Mouse (Mus musculus) WW6 (cell line): ENCODE measurements around the gene Gm2a.

ENCODE experiments used
- DNase-seq: peaks from one replicate; pipeline ENCODE4 v3.0.0-alpha.2; 2013; ENCODE audit warnings: low read depth, low spot score

Gene Gm2a

DNA sequence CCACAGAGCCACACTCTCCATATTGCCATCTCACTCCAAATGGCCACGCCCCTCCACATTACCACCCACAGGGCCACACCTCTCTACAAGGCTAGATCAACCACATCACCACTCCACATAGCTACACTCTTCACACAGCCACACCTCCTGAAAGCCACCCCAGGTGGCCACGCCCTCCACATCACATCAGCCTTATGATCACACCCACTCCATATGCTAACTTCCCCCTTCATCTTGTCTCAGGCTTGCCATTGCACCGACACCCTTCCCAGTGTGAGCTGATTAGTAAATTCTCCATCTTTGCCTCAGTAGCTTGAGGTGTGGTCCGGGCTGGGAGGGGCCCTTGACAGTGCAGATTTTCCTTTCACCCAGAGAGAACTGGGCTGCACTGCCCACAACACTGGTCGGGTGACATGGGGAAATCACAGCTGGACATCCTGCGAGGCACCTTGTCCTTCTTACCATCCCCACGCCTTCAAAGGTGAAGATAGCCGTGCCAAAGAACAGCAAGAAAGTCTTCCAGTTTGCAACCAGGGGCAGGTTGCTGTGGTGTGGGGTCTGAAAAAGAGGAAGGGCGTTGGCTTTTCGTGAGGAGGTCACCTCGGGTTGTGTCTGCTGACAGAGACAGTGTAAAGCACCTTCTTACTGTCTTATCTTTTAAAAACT is 33.3 kb downstream of the Gm2a start:
- DNase-seq = peak; percentile 65

DNA sequence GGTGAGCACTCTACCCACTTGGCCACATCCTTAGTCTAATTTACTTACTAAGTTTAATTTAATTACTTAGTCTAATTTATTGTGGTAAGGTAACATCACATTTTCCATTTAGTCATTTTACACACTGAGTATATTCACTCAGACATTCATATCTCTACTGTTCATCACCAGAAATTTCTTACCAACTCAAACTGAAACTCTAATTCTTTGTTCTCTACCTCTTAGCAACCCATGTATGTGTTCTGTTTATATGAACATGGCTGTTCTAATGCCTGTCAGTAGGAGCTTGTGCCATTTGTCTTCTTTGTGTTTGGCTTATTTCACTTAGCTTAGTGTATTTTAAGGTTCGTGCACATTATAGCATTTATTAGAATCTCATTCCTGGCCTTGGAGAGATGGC is 34.0 kb downstream of the Gm2a start:
- no peak for DNase-seq

DNA sequence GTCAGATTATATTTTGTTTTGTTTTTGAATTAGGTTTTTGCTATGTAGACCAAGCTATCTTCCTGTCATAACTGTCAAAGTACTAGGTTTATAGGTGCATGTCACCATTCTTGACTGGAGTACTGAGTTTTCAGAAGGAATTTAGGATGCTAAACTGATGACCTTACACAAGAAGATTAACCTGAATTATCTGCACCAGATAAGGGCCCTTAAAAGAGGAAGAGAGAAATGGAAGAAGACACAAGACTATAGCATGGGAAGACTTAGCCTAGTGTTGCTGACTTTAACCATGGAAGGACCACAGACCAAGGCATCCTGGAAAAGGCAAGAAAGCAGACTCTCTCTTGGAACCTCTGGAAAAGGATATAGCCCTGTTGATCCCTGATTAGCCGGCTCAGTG is 35.3 kb downstream of the Gm2a start:
- DNase-seq = no peak

DNA sequence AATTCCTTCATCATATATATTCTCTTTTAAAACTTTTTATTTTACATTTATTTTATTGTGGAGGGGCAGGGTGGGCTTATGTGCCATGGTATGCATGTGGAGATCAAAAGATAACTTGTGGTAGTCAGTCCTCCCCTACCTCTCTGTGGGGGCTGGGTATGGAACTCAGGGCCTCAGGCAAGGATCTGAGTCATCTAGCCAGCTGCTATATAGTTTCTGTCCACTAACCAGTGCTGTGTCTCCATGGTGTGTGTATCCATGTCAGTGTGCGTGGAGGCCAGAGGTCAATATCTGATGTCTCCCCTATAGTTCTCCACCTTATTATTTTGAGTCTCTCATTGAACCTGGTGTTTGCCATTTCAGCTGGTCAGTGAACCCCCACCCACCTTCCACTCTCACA is 36.5 kb downstream of the Gm2a start:
- no peak for DNase-seq

DNA sequence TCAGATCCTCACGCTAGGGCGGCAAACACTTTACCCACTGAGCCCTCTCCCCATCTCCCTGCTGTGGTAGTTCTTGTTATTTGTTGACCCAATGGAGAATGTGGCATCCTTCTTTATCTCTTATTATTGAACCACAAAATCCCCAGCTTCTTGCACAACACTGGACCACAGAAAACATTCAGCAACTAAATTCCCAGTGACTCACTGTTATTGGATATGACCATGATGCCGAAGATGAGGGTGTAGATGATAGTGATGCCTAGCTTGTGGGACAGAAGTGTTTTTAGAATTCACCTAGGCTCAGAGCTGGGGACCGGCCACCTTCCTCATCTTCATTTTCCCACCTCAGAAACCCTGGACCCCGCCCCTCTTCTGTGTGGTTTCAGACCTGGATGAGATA is 37.0 kb downstream of the Gm2a start:
- no peak for DNase-seq

DNA sequence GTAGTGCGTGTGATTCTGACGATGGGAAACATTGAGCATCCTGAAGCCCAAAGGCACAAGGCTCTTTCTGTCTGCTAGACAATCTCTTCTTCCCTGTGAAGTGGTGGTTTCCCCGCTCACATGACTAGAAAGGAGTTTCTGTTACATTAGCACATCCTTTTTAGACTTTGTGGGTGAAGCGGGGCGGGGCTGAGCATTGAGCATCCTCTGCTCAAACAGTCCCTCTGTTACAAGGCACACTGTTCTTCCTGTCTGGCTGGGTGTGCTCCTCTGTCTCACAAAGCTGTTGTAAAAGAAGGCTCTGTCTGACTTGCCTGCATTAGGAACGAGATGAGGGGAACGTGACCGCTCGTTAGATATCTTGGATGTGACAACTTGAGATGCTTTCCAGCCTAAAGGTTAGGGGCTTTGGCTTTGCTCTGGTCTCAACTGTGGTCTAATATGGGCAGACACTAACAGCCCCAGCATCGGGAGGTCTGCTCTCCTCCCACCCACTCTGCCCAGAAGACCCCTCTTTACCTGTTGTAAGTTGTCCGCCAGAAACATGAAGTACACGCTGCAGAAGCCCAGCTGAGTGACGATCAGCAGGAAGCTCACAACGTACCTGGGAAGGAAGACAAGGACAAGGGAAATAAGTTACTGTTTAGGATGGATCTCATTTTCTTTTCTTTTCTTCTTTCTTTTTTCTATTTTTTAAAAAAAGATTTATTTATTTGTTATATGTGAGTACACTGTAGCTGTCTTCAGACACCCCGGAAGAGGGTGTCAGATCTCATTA is 39.0 kb downstream of the Gm2a start:
- no peak for DNase-seq

DNA sequence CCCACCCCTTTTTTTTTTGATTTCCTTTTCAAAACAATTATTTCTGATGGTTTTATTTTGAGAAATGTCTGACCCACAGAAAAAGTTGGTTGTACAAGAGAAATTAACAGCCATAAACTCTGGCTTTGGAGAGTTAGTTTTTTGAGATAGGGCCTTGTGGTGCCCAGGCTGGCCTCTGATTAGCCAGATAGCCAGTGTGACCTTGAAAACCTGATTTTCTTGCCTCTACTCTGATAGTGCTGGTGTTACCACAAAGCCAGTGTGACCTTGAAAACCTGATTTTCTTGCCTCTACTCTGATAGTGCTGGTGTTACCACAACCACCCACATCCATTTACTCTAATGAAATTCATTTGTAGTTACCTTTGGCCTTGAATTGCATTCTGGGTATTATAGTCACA is 39.7 kb downstream of the Gm2a start:
- no peak for DNase-seq

DNA sequence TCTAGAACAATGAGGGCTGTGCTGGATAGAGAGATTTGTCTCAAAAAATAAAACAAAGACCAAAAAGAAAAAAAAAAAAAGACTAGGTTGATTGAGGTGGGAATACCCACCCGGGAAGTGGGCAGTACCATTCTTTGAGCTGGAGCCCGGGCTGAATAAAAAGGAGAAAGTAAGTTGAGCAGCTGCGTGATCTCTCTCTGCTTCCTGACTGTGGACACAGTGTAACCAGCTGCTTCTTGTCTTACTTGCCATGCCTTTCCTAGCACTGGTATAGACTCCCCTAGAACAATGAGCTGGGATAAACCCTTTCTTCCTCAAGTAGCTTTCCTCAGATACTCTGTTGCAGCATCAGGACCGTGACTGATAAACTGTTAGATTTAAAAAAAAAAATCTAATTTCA is 43.6 kb downstream of the Gm2a start:
- no peak for DNase-seq

DNA sequence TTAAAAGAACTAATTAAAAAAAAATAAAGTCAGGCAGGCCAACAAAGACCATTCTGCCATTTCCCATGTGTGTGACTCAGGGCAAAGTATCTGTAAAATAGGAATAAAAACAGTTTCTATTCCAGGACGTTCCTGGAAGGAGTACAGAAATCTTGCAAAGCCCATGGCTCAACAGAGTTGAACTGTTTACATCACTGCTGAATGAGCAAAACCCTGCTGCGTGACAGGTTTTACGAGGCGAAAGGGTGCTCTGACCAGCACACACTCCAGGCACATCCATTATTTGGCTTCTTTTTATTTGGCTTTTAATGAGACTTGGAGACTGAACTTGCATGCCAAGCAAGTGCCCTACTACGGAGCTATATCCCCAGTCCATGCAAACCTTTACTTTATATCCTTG is 46.1 kb downstream of the Gm2a start:
- DNase-seq = no peak

DNA sequence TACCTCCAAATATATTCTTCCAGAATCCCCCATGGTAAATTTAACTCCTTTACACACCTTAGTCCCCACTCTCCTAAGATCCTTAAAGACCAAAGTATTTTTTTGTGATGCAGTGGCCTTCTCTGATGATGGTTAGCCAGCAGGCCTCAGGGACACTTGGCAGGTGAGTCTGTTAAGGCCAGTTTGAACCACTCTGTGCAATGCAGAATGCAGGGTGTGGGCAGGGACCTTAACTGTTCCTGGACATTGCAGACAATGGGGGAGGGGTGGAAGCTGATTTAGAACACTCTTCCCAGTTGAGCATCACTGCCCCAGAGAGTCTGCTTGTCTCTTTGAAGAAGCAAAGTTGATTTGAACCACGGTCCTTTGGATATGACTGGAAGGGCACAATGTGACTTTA is 48.9 kb downstream of the Gm2a start:
- DNase-seq = no peak

DNA sequence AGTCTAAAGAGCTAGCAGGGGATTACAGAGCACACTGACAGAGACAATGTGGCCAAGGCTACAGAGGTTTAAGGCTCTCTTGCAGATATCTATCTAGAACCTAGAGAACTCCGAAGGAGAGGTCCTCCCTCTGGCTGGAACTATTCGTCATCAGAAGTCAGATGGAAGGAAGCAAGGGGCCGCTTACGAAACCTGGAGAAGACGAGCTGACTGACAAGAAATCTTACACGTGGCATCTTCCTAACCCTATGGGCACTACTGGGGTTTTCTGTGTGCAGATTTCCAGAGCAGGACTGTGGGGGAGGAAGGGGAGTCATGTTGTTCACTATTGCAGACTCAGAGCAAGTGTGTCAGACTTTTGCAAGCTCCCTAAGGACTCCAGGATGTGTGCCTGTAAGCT is 49.5 kb downstream of the Gm2a start:
- DNase-seq = no peak

DNA sequence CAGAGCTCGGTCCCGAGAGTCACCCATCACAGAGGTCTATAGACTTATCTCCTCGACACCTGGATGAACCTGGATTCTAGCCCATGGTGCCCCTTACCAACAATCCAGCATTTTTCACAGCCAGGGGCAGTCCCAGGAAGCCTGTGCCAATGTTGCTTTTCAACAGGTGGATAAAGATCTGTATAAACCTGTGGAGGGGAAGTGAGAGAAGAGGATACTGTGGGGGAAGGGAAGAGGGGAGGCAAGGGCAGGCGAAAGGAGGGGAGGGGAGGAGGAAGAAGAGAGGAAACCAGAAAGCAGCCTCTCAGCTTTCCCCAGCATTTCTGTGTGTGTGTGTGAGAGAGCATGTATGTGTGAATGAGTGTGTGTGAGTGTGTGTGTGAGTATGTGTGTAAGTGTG is 50.5 kb downstream of the Gm2a start:
- no peak for DNase-seq

DNA sequence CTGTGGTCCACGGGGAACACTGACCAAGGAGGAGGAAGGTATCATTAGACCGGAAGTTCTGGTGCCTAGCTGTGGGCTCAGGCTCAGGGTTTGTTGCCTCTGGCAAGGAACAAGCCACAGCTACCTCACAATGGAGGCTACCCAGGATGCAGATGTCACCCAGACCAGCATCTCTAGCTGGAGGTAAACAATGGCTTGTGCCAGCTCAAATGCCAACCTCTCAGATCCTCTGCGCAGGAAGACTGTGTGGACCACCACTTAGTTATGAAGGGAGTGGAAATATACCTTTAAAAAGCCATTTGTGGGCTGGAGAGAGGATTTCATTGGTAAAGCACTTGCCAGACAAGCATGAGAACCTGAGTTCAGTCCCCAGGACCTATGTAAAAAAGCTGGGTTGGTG is 53.7 kb downstream of the Gm2a start, which contains the start of gene Slc36a3:
TSS of gene Slc36a3 (minus strand) at position 101 of the 400 bp plus-strand sequence.
- DNase-seq = no peak

DNA sequence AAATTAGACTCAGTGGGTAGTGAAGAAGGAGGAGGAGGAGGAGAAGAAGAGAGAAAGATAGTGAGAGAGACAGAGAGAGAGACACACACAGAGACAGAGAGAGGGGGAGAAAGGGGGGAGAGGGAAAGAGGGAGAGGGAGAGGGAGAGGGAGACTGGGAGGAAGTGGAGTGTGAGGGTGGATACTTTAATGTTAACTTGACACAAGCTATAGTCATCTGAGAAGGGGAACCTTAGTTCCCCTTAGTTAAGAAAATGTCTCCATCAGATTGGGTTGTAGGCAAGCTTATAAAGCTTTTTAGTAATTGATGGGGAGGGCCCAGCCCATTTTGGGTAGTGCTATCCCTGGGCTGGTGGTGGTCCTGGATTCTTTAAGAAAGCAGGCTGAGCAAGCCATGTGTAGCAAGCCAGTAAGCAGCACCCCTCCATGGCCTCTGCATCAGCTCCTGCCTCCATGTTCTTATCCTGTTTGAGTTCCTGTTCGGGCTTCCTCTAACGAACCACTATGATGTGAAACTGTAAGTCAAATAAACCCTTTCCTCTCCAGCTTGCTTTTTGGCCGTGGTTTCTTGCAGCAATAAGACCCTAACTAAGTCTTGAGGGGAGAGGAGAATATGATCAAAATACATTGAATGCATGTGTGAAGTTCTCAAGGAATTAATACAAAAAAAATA is 56.6 kb downstream of the Gm2a start:
- DNase-seq = no peak

DNA sequence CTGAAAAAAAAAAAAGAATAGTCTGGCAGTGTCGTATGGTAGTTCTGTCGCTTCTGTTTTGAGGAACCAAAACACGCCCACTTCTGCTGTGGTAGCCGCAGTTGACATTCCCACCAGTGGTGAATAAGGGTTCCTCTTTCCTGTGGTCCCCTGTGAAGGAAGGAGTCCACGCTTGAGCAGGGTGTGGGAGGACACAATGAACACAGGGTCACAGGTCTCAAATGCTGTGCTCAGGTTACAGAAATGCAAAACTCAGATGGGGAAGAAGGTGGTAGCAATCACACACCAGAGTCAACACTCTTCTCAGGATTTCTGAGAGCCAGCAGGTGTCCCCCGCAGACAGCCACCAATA is 57.1 kb downstream of the Gm2a start:
- no peak for DNase-seq

DNA sequence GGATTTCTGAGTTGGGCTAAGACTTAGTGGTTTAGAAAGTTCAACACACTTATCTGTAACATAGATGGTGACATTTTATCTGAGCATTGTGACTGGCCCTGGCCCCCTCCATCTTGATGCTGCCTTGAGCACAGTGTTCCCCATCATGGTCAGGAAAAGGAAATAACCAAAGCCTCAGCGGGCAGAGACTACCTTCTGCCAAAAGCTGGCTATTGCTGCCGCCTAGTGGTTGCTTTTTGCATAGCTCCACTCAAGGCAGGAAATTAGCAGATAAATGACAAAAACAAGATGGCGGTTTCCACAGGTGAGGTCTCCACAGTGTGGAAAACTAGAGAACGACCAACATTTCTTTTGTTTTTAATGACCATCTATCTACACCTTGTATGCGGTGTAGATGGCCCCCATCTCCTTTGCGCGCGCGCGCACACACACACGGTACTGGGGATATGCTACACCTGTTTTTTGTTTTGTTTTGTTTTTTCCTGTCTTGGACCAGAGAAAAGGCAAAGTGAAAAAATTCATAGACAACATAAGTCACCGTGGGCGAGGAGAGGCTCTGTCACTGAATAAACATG is 61.0 kb downstream of the Gm2a start:
- peak; percentile 77 for DNase-seq
